Mouse (Mus musculus) adrenal gland, postnatal 25 days (tissue): ENCODE results near the gene Dpf3. TPM values are rescaled to one million over a fixed set of nuclear protein-coding genes. Genes with fewer than 3 reads are reported as not detected.
A peak's percentile ranks its signal among the peaks of the same experiment; 100 is the strongest.

Experiments used
- DNase-seq: peaks from one replicate; pipeline ENCODE4 v3.0.0; 2021; ENCODE audit warnings: mixed read lengths
- long read RNA-seq: library from polyadenylated mRNA; stranded (forward); transcript quantifications from one replicate; pipeline ENCODE4 v2.0.0, GENCODE M21; 2021
- total RNA-seq: library from RNA; stranded (reverse); gene quantifications from 2 replicates; pipeline ENCODE4 v1.2.3, GENCODE M21; 2021

The Dpf3 gene
- 11.3 and 14.1 TPM in 2 replicates for total RNA-seq
- long read RNA-seq, partial matches to known transcripts = 2 of 8 reads
- long read RNA-seq, other reads (novel, unspliced or antisense) = 6 of 8 reads

GRCm38 (mm10) chr12:83487476-83487991 lies at the start of gene Dpf3:
TSS of gene Dpf3 (minus strand) at chr12:83487716.
- DNase-seq = peak; percentile 100

- no peak for DNase-seq
These were observed 48.5 kb upstream of the Dpf3 start for GRCm38 (mm10) chr12:83536039-83536438.

GRCm38 (mm10) chr12:83535428-83535827 lies 47.9 kb upstream of the Dpf3 start:
- no peak for DNase-seq

- DNase-seq = no peak
These were observed 46.7 kb upstream of the Dpf3 start for GRCm38 (mm10) chr12:83534190-83534589.

GRCm38 (mm10) chr12:83532966-83533365 lies 45.5 kb upstream of the Dpf3 start:
- peak; percentile 43 for DNase-seq

DNA sequence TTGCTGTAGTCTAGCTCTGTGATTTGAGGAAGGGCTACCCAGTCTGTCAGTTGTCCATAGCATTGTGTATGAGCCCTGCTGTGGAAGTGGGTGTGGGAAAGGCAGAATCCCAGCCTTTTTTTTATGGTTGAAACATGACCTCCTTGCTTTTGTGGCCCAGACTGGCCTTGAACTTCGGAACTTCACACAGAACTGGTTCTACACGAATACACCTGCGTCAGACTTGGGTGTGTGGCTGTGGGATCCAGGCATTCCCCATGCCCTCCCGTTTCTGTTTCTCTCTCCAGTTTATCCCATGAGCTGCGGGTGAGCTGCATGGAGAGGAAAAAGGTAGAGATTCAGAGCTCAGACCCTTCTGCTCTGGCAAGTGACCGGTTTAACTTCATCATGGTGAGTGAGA lies 44.5 kb upstream of the Dpf3 start:
- DNase-seq = no peak

DNA sequence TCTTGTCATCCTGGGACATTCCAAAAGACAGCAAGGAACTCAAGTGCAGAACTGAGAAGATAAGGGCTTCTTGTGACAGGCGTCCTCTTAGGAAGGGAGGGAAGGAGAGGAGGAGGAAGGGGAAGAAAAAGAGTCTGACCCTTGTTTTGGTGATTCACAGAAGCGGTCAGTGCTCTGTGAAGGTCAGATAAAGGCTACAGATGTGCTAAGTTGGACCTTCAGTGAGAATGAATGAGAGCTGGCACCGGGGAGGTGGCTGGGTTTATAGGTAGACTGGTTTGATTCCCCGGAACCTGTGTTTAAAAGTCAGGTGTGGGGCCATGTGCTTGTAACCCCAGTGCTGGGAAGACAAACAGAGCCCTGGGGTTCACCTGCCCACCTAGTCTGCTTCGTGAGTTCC lies 41.1 kb upstream of the Dpf3 start:
- DNase-seq = no peak

DNA sequence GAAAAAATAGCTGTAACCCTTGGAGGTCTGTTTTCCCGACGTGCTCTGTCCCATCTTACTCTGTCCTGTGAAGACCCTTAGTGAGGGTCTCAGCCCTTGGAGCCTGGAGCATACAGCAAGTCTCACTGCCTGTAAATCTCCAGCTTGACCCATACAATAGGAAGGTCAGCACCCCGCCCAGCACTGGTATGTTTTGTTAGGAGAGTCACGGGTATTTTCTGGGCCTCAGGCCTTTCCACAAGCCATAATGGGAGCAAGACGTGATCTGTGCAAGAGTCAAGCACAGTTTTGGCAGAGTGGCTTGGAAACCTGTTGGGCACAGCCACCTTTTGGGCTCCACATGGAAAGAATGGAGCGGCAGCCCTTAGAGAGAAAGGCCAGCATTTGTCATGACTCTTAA lies 40.3 kb upstream of the Dpf3 start:
- no peak for DNase-seq

- no peak for DNase-seq
These were observed 38.5 kb upstream of the Dpf3 start for GRCm38 (mm10) chr12:83525822-83526544.

DNA sequence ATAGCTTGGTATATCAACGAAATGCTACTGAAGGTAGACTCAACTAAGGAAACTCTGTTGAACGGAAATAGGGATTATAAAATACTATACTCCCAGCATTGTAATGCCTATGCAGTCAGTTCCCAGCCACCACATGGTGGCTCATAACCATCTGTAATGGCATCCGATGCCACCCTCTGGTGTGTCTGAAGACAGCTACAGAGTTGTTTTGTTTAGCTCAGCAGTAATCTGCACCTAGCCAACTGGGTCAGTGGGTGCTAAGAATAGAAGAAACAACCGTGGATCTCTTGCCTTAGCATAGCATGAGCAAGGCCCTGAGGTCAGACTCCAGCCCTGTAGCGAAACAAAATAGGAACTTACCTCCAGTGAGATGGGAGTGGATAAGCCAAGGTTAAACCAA lies 36.8 kb upstream of the Dpf3 start:
- no peak for DNase-seq

GRCm38 (mm10) chr12:83523892-83524291 lies 36.4 kb upstream of the Dpf3 start:
- DNase-seq = no peak

GRCm38 (mm10) chr12:83523056-83523455 lies 35.5 kb upstream of the Dpf3 start:
- no peak for DNase-seq

- DNase-seq = no peak
These were observed 33.6 kb upstream of the Dpf3 start for GRCm38 (mm10) chr12:83521083-83521482.

- peak; percentile 97 for DNase-seq
These were observed 32.9 kb upstream of the Dpf3 start, which contains the start of gene Dcaf4 for GRCm38 (mm10) chr12:83520311-83520890. TSS of gene Dcaf4 (plus strand) at chr12:83520466.

DNA sequence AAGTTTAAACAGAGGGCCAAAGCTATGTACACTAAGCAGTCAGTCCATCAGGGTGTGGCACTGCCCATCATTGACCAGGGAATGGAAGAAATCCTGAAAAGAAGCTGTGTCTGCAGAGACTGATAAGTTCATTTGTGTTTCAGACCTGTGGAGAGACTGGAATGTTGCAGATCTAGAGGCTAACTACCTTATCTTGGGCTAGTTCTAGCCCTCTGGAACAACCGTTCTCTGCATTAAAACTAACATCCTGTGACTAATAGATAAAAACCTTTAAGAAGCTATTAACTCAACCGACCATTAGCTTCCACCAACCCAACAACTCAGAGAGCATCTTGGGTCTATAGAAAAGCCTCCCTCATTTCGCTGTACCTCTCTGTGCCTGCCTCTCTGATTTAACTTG lies 30.1 kb upstream of the Dpf3 start:
- no peak for DNase-seq

- DNase-seq = no peak
These were observed 26.7 kb upstream of the Dpf3 start for GRCm38 (mm10) chr12:83514216-83514615.

DNA sequence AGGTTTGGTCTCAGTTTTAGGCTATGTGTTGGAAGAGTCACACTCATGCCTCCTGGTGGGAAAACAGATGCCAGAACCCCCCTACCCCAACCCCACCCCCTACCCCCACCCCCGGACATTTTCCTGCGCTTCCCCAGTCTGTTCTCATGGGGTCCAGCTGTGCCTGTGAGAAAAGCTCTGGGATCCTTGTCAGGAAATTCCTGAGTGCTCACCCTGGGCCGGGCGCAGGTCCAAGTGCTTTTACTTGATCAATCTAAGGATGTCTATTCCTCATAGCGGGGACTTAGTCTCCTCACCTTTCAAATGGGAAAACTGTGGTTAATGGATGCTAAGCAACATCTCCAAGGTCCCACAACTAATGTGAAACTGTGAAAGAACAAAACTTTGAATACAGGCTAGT lies 25.7 kb upstream of the Dpf3 start:
- DNase-seq = no peak

DNA sequence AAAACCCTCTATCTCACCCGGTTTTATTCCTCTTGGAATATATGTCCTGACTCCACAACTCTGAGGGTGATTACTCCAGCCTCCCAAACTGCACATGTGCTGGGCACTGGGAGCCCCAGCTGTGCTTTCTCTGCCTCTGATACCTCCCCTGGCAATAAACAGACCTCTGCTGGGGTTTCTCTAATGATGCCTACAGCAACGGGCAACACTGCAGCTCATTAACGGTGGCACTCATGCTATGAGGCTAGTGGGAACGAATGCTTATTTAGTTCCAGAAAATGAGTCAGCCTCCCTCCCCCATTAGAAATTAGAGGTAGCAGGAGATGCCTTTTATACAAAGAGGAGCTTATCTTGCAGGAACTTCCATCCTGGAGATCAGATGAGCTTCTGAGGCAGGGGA lies 25.3 kb upstream of the Dpf3 start:
- DNase-seq = no peak

- no peak for DNase-seq
These were observed 23.1 kb upstream of the Dpf3 start for GRCm38 (mm10) chr12:83510586-83510985.

- no peak for DNase-seq
These were observed 19.0 kb upstream of the Dpf3 start for GRCm38 (mm10) chr12:83506543-83506942.

- no peak for DNase-seq
These were observed 14.7 kb upstream of the Dpf3 start for GRCm38 (mm10) chr12:83502190-83502589.

DNA sequence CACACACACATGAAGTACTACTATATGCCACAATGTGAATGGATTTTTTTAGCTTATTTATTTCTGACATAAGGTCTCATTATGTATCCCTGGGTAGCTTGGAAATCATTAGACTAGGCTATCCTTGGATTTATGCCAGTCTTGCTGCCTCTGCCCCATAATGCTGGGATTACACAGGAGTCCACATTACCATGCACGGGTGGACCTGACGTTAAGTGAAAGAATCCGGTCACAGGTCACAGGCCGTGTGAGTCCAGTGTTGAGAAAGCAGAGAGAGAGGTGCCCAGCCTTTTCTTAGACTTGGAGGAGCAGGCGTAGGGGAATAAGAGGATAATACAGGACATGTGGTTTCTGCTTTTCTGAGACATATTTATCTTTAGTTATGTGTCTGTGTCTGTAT lies 11.7 kb upstream of the Dpf3 start:
- no peak for DNase-seq

- no peak for DNase-seq
These were observed 10.4 kb upstream of the Dpf3 start for GRCm38 (mm10) chr12:83497959-83498358.

DNA sequence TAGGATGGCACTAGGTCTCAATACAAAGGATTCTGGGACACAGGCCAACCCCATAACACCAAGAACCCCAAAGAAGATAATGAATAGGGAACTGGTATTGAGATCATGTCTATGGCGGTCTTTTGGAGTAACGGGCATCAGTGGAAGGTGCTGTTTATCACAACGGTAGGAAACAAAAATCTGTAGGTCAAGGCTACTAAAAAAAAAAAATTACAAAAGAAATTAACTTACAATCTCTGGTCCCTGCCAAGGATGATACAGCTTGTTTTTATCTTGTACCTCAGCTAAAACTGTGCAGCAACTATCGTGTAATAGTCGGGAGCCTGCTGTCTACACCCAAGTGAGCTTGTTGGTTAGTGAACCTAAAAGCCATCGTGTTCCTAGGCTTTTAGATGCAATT lies 9.2 kb upstream of the Dpf3 start:
- DNase-seq = no peak
